8 mouse cellular contexts compared by ENCODE assay signal in genomic region chr13:40730651-40731178, GRCm38 (mm10). TPM values are rescaled to one million over a fixed set of nuclear protein-coding genes. Genes with fewer than 3 reads are reported as not detected.
DNase-seq lines count a peak whose midpoint lies in the region; ATAC-seq and TF ChIP-seq lines count a peak whose summit lies in the region.

No protein-coding gene starts in this region.

- WGBS in lung, adult 2 months: 2% methylated on average over 34 of the region's 41 CpGs
- WGBS in heart, embryonic 10.5 days: under 1% methylated on average over 34 of the region's 41 CpGs
- WGBS in midbrain, embryonic 13.5 days: under 1% methylated on average over 34 of the region's 41 CpGs

- peak overlapping the region; percentile 49 for H3K4me3 ChIP-seq in lung, adult 2 months (replicated peaks; ENCODE audit: extremely low read depth, low read depth, low read length)
- peak overlapping the region; percentile 74 for H3K4me3 ChIP-seq in bone marrow macrophage, adult 2 months (ENCODE audit: insufficient read depth, low read length)
- H3K4me3 ChIP-seq in heart, embryonic 10.5 days: peak overlapping the region; percentile 62
- peak overlapping the region; percentile 46 for H3K4me3 ChIP-seq in midbrain, embryonic 13.5 days (replicated peaks)

- peaks cover 5% of the 10 kb centered on the region; the same call in 1 of the 2 replicates for H3K4me1 ChIP-seq in lung, adult 2 months (ENCODE audit: control insufficient read depth, insufficient read depth, low read length)
- H3K4me1 ChIP-seq in bone marrow macrophage, adult 2 months (ENCODE audit: control insufficient read depth, insufficient read depth, low read length): no peaks in the 10 kb centered on the region
- H3K4me1 ChIP-seq in heart, embryonic 10.5 days: peaks cover 42% of the 10 kb centered on the region
- H3K4me1 ChIP-seq in midbrain, embryonic 13.5 days (replicated peaks): peaks cover 29% of the 10 kb centered on the region

- no peak for TF ChIP-seq CTCF in lung, adult 2 months (IDR thresholded peaks at IDR 0.05; ENCODE audit: insufficient read depth, low read length)
- TF ChIP-seq CTCF in bone marrow macrophage, adult 2 months (IDR thresholded peaks at IDR 0.05; ENCODE audit: low read depth, low read length): no peak

- H3K27me3 ChIP-seq in heart, embryonic 10.5 days (ENCODE audit: insufficient read depth, poor library complexity, severe bottlenecking): peaks cover 93% of the 10 kb centered on the region
- H3K27me3 ChIP-seq in midbrain, embryonic 13.5 days: peaks cover 82% of the 10 kb centered on the region

- TF ChIP-seq POLR2A in lung, adult 2 months (IDR thresholded peaks at IDR 0.05; ENCODE audit: borderline replicate concordance, extremely low read depth, low read depth, low read length): no peak
- no peak for TF ChIP-seq POLR2A in bone marrow macrophage, adult 2 months (IDR thresholded peaks at IDR 0.05; ENCODE audit: borderline replicate concordance, low read depth, low read length)

- H3K4me2 ChIP-seq in midbrain, embryonic 13.5 days (replicated peaks): peak overlapping the region; percentile 58

- peak; percentile 76 for ATAC-seq in midbrain, embryonic 13.5 days

- DNase-seq in lung, adult 2 months: peak; percentile 38
- no peak for DNase-seq in lung, postnatal 14 days
- DNase-seq in heart, embryonic 10.5 days (ENCODE audit: low spot score): no peak
- DNase-seq in kidney, postnatal 10 days: peak; percentile 63
- DNase-seq in frontal cortex, adult 2 months (ENCODE audit: extremely low spot score in 1 of 2, low spot score in 1 of 2): no peak
- DNase-seq in right cerebral cortex, adult 2 months (ENCODE audit: low spot score in 2 of 2): no peak

- no peak overlapping the region for H3K27ac ChIP-seq in bone marrow macrophage, adult 2 months (ENCODE audit: insufficient read depth, low read depth, low read length)
- peak overlapping the region; percentile 70 for H3K27ac ChIP-seq in heart, embryonic 10.5 days
- H3K27ac ChIP-seq in midbrain, embryonic 13.5 days: peak overlapping the region; percentile 90

- H3K36me3 ChIP-seq in heart, embryonic 10.5 days: no peaks in the 10 kb centered on the region
- H3K36me3 ChIP-seq in midbrain, embryonic 13.5 days: no peaks in the 10 kb centered on the region

- H3K9ac ChIP-seq in midbrain, embryonic 13.5 days (replicated peaks): peak overlapping the region; percentile 71

- no peaks in the 10 kb centered on the region for H3K9me3 ChIP-seq in heart, embryonic 10.5 days
- no peaks in the 10 kb centered on the region for H3K9me3 ChIP-seq in midbrain, embryonic 13.5 days

RNA-seq across cellular contexts. Expression of gene Tfap2a, which starts 7.5 kb away (rescaled TPM):
- polyA plus RNA-seq in lung, adult 2 months (2012; rRNA removed): 0.48 and 4.0 TPM in 2 replicates
- polyA plus RNA-seq in bone marrow macrophage, adult 2 months (2012; ENCODE audit: insufficient read depth, insufficient read length, missing spikeins): 0.28 TPM in 1 of 2 replicates, not detected in the other
- polyA plus RNA-seq in heart, embryonic 10.5 days (2016; fragmentation: Nextera tagmentation; extraction: Ambion mirVana): 1.0 and 1.6 TPM in 2 replicates
- polyA plus RNA-seq in midbrain, embryonic 13.5 days (2015; fragmentation: Nextera tagmentation; extraction: Ambion mirVana): 8.9 and 9.2 TPM in 2 replicates
- polyA plus RNA-seq in frontal cortex, adult 2 months (2012; rRNA removed): 0.38 and 0.55 TPM in 2 replicates

Comparison
In these comparisons a context has a peak if more than half of its experiments do, and no peak if none do; other contexts are left out.
1. DNase-seq: peak in lung, adult 2 months (single experiment) and kidney, postnatal 10 days (single experiment); none in lung, postnatal 14 days (single experiment), heart, embryonic 10.5 days (single experiment), frontal cortex, adult 2 months (0 of 2) and right cerebral cortex, adult 2 months (0 of 2).
2. Peak in every context shown above with its lines, with median percentiles within 50 percentile points of each other: H3K4me3 ChIP-seq.